Mouse (Mus musculus): ENCODE measurements around the gene Il11. TPM values are rescaled to one million over a fixed set of nuclear protein-coding genes. Genes with fewer than 3 reads are reported as not detected.

The Il11 gene
- total and polyA plus RNA-seq, 2 experiments from 2014 or later = 1.3 to 2.0 TPM

DNA sequence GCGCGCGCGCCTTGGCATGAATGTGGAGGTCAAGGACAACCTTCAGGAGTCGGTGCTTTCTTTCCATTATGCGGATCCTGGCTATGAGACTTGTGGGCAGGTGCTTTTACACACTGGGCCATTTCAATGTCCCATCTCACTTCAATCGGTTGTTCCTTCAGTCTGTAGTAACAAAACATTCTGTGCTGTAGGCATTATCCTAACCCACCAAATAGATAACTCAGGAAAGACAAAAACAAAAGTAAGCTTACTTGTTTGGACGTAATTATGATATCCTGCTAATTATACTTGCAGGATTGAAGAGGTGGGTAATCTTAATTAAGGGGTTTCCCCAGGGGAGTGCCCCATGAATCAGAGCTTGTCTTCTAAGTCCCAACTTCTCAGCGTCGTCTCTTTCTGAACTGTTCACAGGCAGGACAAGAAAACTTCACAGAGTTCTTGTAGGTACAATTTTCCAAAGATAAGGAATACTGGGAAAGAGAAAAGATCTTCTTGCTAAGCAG lies 43.6 kb downstream of the Il11 start:
- Histone ChIP-seq H3K4me1 (ENCODE audit: insufficient read depth, low read length) (peaks cover 22% of the 10 kb centered on the region), H3K36me3 (ENCODE audit: insufficient read depth, low read length) (no peaks in the 10 kb centered on the region), H3K27ac (peak overlapping the region; percentile 67), H3K9me3 (ENCODE audit: low read length) (no peaks in the 10 kb centered on the region), H3K4me3 (ENCODE audit: low read length) (peak overlapping the region; percentile 35), H3K27me3 (ENCODE audit: insufficient read depth, low read length) (no peaks in the 10 kb centered on the region), H3K9ac (replicated peaks; ENCODE audit: low read length) (0 out of 2 replicates have a peak overlapping the region, but pooled peaks have one; percentile 17), H3K4me2 (ENCODE audit: low read depth, low read length) (peak overlapping the region; percentile 62)
- no peak for DNase-seq (ENCODE audit: low spot score)
- TF ChIP-seq CTCF (IDR thresholded peaks at IDR 0.05; ENCODE audit: low read depth) = no peak
- ATAC-seq = no peak
- WGBS = 40% methylated on average over 10 of the region's 10 CpGs

GRCm38 (mm10) chr7:4732968-4733392 lies 49.7 kb downstream of the Il11 start:
- no peak for TF ChIP-seq CTCF (IDR thresholded peaks at IDR 0.05; ENCODE audit: low read depth)
- H3K27me3 ChIP-seq (ENCODE audit: insufficient read depth, low read length) = no peaks in the 10 kb centered on the region
- DNase-seq (ENCODE audit: low spot score) = no peak
- H3K9me3 ChIP-seq (ENCODE audit: low read length) = no peaks in the 10 kb centered on the region
- H3K4me1 ChIP-seq (ENCODE audit: insufficient read depth, low read length) = no peaks in the 10 kb centered on the region
- H3K4me2 ChIP-seq (ENCODE audit: low read depth, low read length) = no peak overlapping the region
- no peak for ATAC-seq
- WGBS = 71% methylated on average over 6 of the region's 6 CpGs
- no peak overlapping the region for H3K4me3 ChIP-seq (ENCODE audit: low read length)
- H3K9ac ChIP-seq (replicated peaks; ENCODE audit: low read length) = no peak overlapping the region
- H3K36me3 ChIP-seq (ENCODE audit: insufficient read depth, low read length) = no peaks in the 10 kb centered on the region
- H3K27ac ChIP-seq = no peak overlapping the region

- 82% methylated on average over 5 of the region's 5 CpGs for WGBS
- no peaks in the 10 kb centered on the region for H3K4me1 ChIP-seq (ENCODE audit: insufficient read depth, low read length)
- no peak overlapping the region for H3K4me2 ChIP-seq (ENCODE audit: low read depth, low read length)
- no peaks in the 10 kb centered on the region for H3K9me3 ChIP-seq (ENCODE audit: low read length)
- no peak for TF ChIP-seq CTCF (IDR thresholded peaks at IDR 0.05; ENCODE audit: low read depth)
- H3K27ac ChIP-seq = no peak overlapping the region
- no peak overlapping the region for H3K4me3 ChIP-seq (ENCODE audit: low read length)
- no peak overlapping the region for H3K9ac ChIP-seq (replicated peaks; ENCODE audit: low read length)
- ATAC-seq (no peak), DNase-seq (ENCODE audit: low spot score) (no peak)
- no peaks in the 10 kb centered on the region for H3K27me3 ChIP-seq (ENCODE audit: insufficient read depth, low read length)
- no peaks in the 10 kb centered on the region for H3K36me3 ChIP-seq (ENCODE audit: insufficient read depth, low read length)
Observed at GRCm38 (mm10) chr7:4731090-4731489, 51.6 kb downstream of the Il11 start.

DNA sequence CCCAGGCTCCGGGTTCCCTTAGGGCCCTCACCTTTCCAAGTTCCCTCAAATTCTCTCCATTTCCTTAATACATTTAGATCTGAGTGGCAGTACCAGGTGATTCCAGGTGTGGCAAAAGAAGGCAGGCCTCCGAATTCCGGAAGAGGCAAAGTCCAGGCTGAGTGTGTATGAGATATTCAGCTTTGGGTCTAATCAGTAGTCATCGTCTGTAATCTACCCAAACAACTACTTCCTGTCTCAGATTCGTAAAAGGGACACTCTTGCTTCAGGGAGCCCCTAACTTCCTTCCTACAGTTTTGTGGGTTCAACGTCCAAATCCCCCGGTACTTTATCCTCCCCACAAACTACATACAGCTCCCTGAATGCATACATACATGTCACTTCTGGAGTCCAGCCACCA lies 57.5 kb downstream of the Il11 start, which contains the start of gene Tmem150b:
Gene Tmem150b, minus strand, starts transcription at position 81 of the 400 bp plus-strand sequence.
- ATAC-seq (no peak), DNase-seq (ENCODE audit: low spot score) (no peak)
- Histone ChIP-seq H3K4me3 (ENCODE audit: low read length) (no peak within 1 kb of the TSS), H3K4me1 (ENCODE audit: insufficient read depth, low read length) (no peaks in the 10 kb centered on the region), H3K36me3 (ENCODE audit: insufficient read depth, low read length) (no peaks in the 10 kb centered on the region), H3K27me3 (ENCODE audit: insufficient read depth, low read length) (no peaks in the 10 kb centered on the region), H3K4me2 (ENCODE audit: low read depth, low read length) (no peak within 1 kb of the TSS), H3K9ac (replicated peaks; ENCODE audit: low read length) (no peak within 1 kb of the TSS), H3K9me3 (ENCODE audit: low read length) (no peaks in the 10 kb centered on the region), H3K27ac (no peak within 1 kb of the TSS)
- 86% methylated on average over 7 of the region's 7 CpGs for WGBS
- TF ChIP-seq CTCF (IDR thresholded peaks at IDR 0.05; ENCODE audit: low read depth) = no peak

DNA sequence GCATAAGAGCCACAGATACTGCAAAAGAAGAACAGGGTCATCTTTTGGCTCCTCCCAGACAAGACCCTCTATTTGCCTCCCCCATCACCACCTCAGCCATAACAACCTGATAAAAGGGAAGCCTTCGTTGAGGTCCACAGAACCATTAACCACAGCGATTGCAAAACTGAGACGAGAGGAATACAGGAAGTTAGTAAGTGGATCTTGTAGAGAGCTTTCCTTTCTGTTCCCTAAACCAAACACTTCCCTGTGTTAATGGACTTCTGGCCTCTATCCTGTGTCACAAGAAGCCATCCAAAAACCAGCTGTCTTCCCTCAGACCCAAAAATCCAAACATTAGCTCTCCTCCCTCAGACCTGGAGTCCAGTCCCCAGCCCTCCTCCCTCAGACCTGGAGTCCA lies 58.3 kb downstream of the Il11 start:
- DNase-seq (ENCODE audit: low spot score) = no peak
- Histone ChIP-seq H3K27ac (no peak overlapping the region), H3K4me2 (ENCODE audit: low read depth, low read length) (no peak overlapping the region), H3K4me1 (ENCODE audit: insufficient read depth, low read length) (no peaks in the 10 kb centered on the region), H3K4me3 (ENCODE audit: low read length) (no peak overlapping the region), H3K27me3 (ENCODE audit: insufficient read depth, low read length) (no peaks in the 10 kb centered on the region), H3K9ac (replicated peaks; ENCODE audit: low read length) (no peak overlapping the region), H3K36me3 (ENCODE audit: insufficient read depth, low read length) (no peaks in the 10 kb centered on the region), H3K9me3 (ENCODE audit: low read length) (no peaks in the 10 kb centered on the region)
- 82% methylated on average over 3 of the region's 3 CpGs for WGBS
- TF ChIP-seq CTCF (IDR thresholded peaks at IDR 0.05; ENCODE audit: low read depth) = no peak
- no peak for ATAC-seq

DNA sequence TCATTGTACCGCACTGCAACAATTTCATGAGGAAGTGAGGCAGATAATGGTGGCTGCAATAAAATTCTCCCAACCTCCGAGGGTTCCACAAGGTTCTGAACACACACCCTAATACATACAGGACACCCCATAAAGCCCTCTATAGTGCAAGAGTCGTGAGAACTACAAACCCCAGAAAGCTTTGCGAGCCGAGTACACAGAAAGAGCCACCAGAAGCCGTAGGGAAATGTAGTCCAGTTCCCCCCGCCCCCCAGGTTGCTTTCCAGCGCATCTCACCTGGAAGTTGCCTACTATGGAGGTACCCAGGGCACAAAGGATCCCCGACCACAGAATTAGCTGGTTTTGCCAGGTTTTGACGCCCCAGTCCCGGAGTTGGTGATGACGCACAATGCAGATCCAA lies 59.2 kb downstream of the Il11 start:
- peak; percentile 63; the same call in 1 of the 2 replicates for ATAC-seq
- peak overlapping the region; percentile 50 for H3K4me2 ChIP-seq (ENCODE audit: low read depth, low read length)
- peak; percentile 53 for DNase-seq (ENCODE audit: low spot score)
- H3K4me1 ChIP-seq (ENCODE audit: insufficient read depth, low read length) = no peaks in the 10 kb centered on the region
- no peak for TF ChIP-seq CTCF (IDR thresholded peaks at IDR 0.05; ENCODE audit: low read depth)
- no peaks in the 10 kb centered on the region for H3K27me3 ChIP-seq (ENCODE audit: insufficient read depth, low read length)
- no peaks in the 10 kb centered on the region for H3K9me3 ChIP-seq (ENCODE audit: low read length)
- H3K27ac ChIP-seq = no peak overlapping the region
- H3K4me3 ChIP-seq (ENCODE audit: low read length) = peak overlapping the region; percentile 25
- 35% methylated on average over 12 of the region's 12 CpGs for WGBS
- no peaks in the 10 kb centered on the region for H3K36me3 ChIP-seq (ENCODE audit: insufficient read depth, low read length)
- no peak overlapping the region for H3K9ac ChIP-seq (replicated peaks; ENCODE audit: low read length)

Other genes starting within 250 kb of the Il11 start
- gene Syt5, start 235.3 kb downstream of the Il11 start, total RNA-seq (2014; rRNA removed) = 81.1 and 83.7 TPM in 2 replicates
- gene Syt5, start 235.3 kb downstream of the Il11 start, polyA plus RNA-seq (2015; fragmentation: Nextera tagmentation; extraction: Ambion mirVana) = 103 and 106 TPM in 2 replicates
- gene Ptprh, start 178.8 kb downstream of the Il11 start, total RNA-seq (2014; rRNA removed) = 0.54 and 0.99 TPM in 2 replicates
- 0.52 and 0.74 TPM in 2 replicates for gene Ptprh, start 178.8 kb downstream of the Il11 start, polyA plus RNA-seq (2015; fragmentation: Nextera tagmentation; extraction: Ambion mirVana)
- 14.2 and 17.4 TPM in 2 replicates for gene Tmem86b, start 151.4 kb downstream of the Il11 start, total RNA-seq (2014; rRNA removed)
- 1.1 and 1.5 TPM in 2 replicates for gene Tmem86b, start 151.4 kb downstream of the Il11 start, polyA plus RNA-seq (2015; fragmentation: Nextera tagmentation; extraction: Ambion mirVana)
- gene Ppp6r1, start 123.8 kb downstream of the Il11 start, total RNA-seq (2014; rRNA removed) = 136 and 142 TPM in 2 replicates
- gene Ppp6r1, start 123.8 kb downstream of the Il11 start, polyA plus RNA-seq (2015; fragmentation: Nextera tagmentation; extraction: Ambion mirVana) = 9.4 and 10.3 TPM in 2 replicates
- gene Hspbp1, start 97.8 kb downstream of the Il11 start, total RNA-seq (2014; rRNA removed) = 259 and 288 TPM in 2 replicates
- gene Hspbp1, start 97.8 kb downstream of the Il11 start, polyA plus RNA-seq (2015; fragmentation: Nextera tagmentation; extraction: Ambion mirVana) = 172 and 174 TPM in 2 replicates
- 195 and 217 TPM in 2 replicates for gene Brsk1, start 92.3 kb downstream of the Il11 start, total RNA-seq (2014; rRNA removed)
- 6.7 and 7.1 TPM in 2 replicates for gene Brsk1, start 92.3 kb downstream of the Il11 start, polyA plus RNA-seq (2015; fragmentation: Nextera tagmentation; extraction: Ambion mirVana)
- gene Tmem150b, start 57.6 kb downstream of the Il11 start, total RNA-seq (2014; rRNA removed) = not detected in 2 replicates
- gene Tmem150b, start 57.6 kb downstream of the Il11 start, polyA plus RNA-seq (2015; fragmentation: Nextera tagmentation; extraction: Ambion mirVana) = 0.13 TPM in 2 replicates
- gene Kmt5c, start 42.7 kb downstream of the Il11 start, total RNA-seq (2014; rRNA removed) = 29.3 and 39.5 TPM in 2 replicates
- 30.7 and 36.5 TPM in 2 replicates for gene Kmt5c, start 42.7 kb downstream of the Il11 start, polyA plus RNA-seq (2015; fragmentation: Nextera tagmentation; extraction: Ambion mirVana)
- 10.6 and 37.2 TPM in 2 replicates for gene Cox6b2, start 29.8 kb downstream of the Il11 start, total RNA-seq (2014; rRNA removed)
- 47.0 and 50.1 TPM in 2 replicates for gene Cox6b2, start 29.8 kb downstream of the Il11 start, polyA plus RNA-seq (2015; fragmentation: Nextera tagmentation; extraction: Ambion mirVana)
- gene Fam71e2, start 11.6 kb downstream of the Il11 start, total RNA-seq (2014; rRNA removed) = not detected in 2 replicates
- gene Fam71e2, start 11.6 kb downstream of the Il11 start, polyA plus RNA-seq (2015; fragmentation: Nextera tagmentation; extraction: Ambion mirVana) = not detected in 2 replicates
- gene Tmem190, start 78 bp upstream of the Il11 start, total RNA-seq (2014; rRNA removed) = not detected in 2 replicates
- gene Tmem190, start 78 bp upstream of the Il11 start, polyA plus RNA-seq (2015; fragmentation: Nextera tagmentation; extraction: Ambion mirVana) = 0.53 TPM in 1 of 2 replicates, not detected in the other
- 13.7 and 13.9 TPM in 2 replicates for gene Tmem238, start 6.8 kb upstream of the Il11 start, total RNA-seq (2014; rRNA removed)
- 16.8 and 18.2 TPM in 2 replicates for gene Tmem238, start 6.8 kb upstream of the Il11 start, polyA plus RNA-seq (2015; fragmentation: Nextera tagmentation; extraction: Ambion mirVana)
- 145 and 147 TPM in 2 replicates for gene Rpl28, start 10.0 kb upstream of the Il11 start, total RNA-seq (2014; rRNA removed)
- gene Rpl28, start 10.0 kb upstream of the Il11 start, polyA plus RNA-seq (2015; fragmentation: Nextera tagmentation; extraction: Ambion mirVana) = 304 and 315 TPM in 2 replicates
- gene Ube2s, start 29.7 kb upstream of the Il11 start, total RNA-seq (2014; rRNA removed) = 264 and 324 TPM in 2 replicates
- 223 and 233 TPM in 2 replicates for gene Ube2s, start 29.7 kb upstream of the Il11 start, polyA plus RNA-seq (2015; fragmentation: Nextera tagmentation; extraction: Ambion mirVana)
- gene Shisa7, start 61.8 kb upstream of the Il11 start, total RNA-seq (2014; rRNA removed) = 46.3 and 49.3 TPM in 2 replicates
- 5.7 and 6.9 TPM in 2 replicates for gene Shisa7, start 61.8 kb upstream of the Il11 start, polyA plus RNA-seq (2015; fragmentation: Nextera tagmentation; extraction: Ambion mirVana)
- 2.2 and 3.1 TPM in 2 replicates for gene Isoc2b, start 87.4 kb upstream of the Il11 start, total RNA-seq (2014; rRNA removed)
- 3.5 and 3.7 TPM in 2 replicates for gene Isoc2b, start 87.4 kb upstream of the Il11 start, polyA plus RNA-seq (2015; fragmentation: Nextera tagmentation; extraction: Ambion mirVana)
- 8.3 and 12.2 TPM in 2 replicates for gene Isoc2a, start 94.3 kb upstream of the Il11 start, total RNA-seq (2014; rRNA removed)
- gene Isoc2a, start 94.3 kb upstream of the Il11 start, polyA plus RNA-seq (2015; fragmentation: Nextera tagmentation; extraction: Ambion mirVana) = 0.43 and 0.76 TPM in 2 replicates
- gene Gm36210, start 123.7 kb upstream of the Il11 start, total RNA-seq (2014; rRNA removed) = 0.31 and 3.3 TPM in 2 replicates
- gene Gm36210, start 123.7 kb upstream of the Il11 start, polyA plus RNA-seq (2015; fragmentation: Nextera tagmentation; extraction: Ambion mirVana) = 0.30 and 0.45 TPM in 2 replicates
- 12.5 and 12.7 TPM in 2 replicates for gene Zfp628, start 132.4 kb upstream of the Il11 start, total RNA-seq (2014; rRNA removed)
- 5.2 and 5.7 TPM in 2 replicates for gene Zfp628, start 132.4 kb upstream of the Il11 start, polyA plus RNA-seq (2015; fragmentation: Nextera tagmentation; extraction: Ambion mirVana)
- gene Nat14, start 139.2 kb upstream of the Il11 start, total RNA-seq (2014; rRNA removed) = 24.2 and 32.3 TPM in 2 replicates
- 27.5 and 29.4 TPM in 2 replicates for gene Nat14, start 139.2 kb upstream of the Il11 start, polyA plus RNA-seq (2015; fragmentation: Nextera tagmentation; extraction: Ambion mirVana)
- 2.5 and 2.8 TPM in 2 replicates for gene Ssc5d, start 142.9 kb upstream of the Il11 start, total RNA-seq (2014; rRNA removed)
- 0.77 and 1.0 TPM in 2 replicates for gene Ssc5d, start 142.9 kb upstream of the Il11 start, polyA plus RNA-seq (2015; fragmentation: Nextera tagmentation; extraction: Ambion mirVana)
- gene Sbk2, start 181.5 kb upstream of the Il11 start, total RNA-seq (2014; rRNA removed) = 0.31 TPM in 1 of 2 replicates, not detected in the other
- not detected in 2 replicates for gene Sbk2, start 181.5 kb upstream of the Il11 start, polyA plus RNA-seq (2015; fragmentation: Nextera tagmentation; extraction: Ambion mirVana)
- gene Sbk3, start 188.3 kb upstream of the Il11 start, total RNA-seq (2014; rRNA removed) = 0.31 and 0.72 TPM in 2 replicates
- 0.23 and 0.31 TPM in 2 replicates for gene Sbk3, start 188.3 kb upstream of the Il11 start, polyA plus RNA-seq (2015; fragmentation: Nextera tagmentation; extraction: Ambion mirVana)
- 65.7 and 113 TPM in 2 replicates for gene Zfp579, start 213.3 kb upstream of the Il11 start, total RNA-seq (2014; rRNA removed)
- 37.4 and 40.2 TPM in 2 replicates for gene Zfp579, start 213.3 kb upstream of the Il11 start, polyA plus RNA-seq (2015; fragmentation: Nextera tagmentation; extraction: Ambion mirVana)
- gene Zfp524, start 231.6 kb upstream of the Il11 start, total RNA-seq (2014; rRNA removed) = 4.3 and 7.2 TPM in 2 replicates
- 4.2 and 5.1 TPM in 2 replicates for gene Zfp524, start 231.6 kb upstream of the Il11 start, polyA plus RNA-seq (2015; fragmentation: Nextera tagmentation; extraction: Ambion mirVana)
- gene Fiz1, start 231.8 kb upstream of the Il11 start, total RNA-seq (2014; rRNA removed) = 41.1 and 44.0 TPM in 2 replicates
- gene Fiz1, start 231.8 kb upstream of the Il11 start, polyA plus RNA-seq (2015; fragmentation: Nextera tagmentation; extraction: Ambion mirVana) = 27.6 and 29.1 TPM in 2 replicates
- not detected in 2 replicates for gene Gm44973, start 232.6 kb upstream of the Il11 start, total RNA-seq (2014; rRNA removed)
- gene Gm44973, start 232.6 kb upstream of the Il11 start, polyA plus RNA-seq (2015; fragmentation: Nextera tagmentation; extraction: Ambion mirVana) = 2.3 and 3.0 TPM in 2 replicates
- gene Zfp865, start 237.5 kb upstream of the Il11 start, total RNA-seq (2014; rRNA removed) = 41.5 and 43.2 TPM in 2 replicates
- 5.4 TPM in 2 replicates for gene Zfp865, start 237.5 kb upstream of the Il11 start, polyA plus RNA-seq (2015; fragmentation: Nextera tagmentation; extraction: Ambion mirVana)
- 39.6 and 76.5 TPM in 2 replicates for gene Ccdc106, start 237.7 kb upstream of the Il11 start, total RNA-seq (2014; rRNA removed)
- gene Ccdc106, start 237.7 kb upstream of the Il11 start, polyA plus RNA-seq (2015; fragmentation: Nextera tagmentation; extraction: Ambion mirVana) = 61.6 and 62.1 TPM in 2 replicates